Mouse (Mus musculus): ENCODE data around the gene Fam120b.

Fam120b gene

DNA sequence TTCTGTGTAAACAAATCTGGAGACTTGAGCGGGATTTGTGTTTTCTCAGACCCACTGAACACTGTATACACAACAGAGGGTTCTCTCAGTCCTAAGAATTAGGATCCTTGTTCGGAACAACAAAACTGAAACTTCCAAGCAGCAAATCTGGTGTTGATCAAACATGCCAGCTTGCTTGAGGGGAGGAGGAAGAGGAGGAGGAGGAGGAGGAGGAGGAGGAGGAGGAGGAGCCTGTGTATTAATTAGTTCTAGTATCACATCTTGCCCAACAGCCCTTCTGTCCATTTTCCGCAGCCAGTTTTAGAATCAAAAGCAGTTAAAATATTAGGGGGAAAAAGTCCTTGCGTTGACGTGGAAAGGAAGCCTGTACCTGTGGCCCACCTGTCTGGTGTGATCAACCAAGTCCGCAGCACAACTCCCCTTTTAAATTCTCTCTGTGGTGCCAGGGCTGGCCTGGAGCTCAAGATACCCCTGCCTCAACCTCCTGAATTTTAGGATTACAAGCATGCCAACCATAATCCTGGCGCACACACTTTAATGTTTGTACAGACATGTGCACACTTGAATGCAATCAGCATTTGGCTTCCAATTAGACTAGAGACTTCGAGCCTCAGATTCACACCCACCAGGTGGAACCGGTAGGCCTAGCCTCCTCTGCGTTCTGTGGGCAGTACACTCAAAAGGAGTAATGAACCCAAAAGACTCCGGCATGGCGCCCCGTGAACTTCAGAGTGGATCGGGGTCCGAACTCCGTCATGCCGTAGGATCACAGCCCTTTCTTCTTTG lies 16.1 kb upstream of the Fam120b start:
- DNase-seq (ENCODE audit: low spot score), result no peak

DNA sequence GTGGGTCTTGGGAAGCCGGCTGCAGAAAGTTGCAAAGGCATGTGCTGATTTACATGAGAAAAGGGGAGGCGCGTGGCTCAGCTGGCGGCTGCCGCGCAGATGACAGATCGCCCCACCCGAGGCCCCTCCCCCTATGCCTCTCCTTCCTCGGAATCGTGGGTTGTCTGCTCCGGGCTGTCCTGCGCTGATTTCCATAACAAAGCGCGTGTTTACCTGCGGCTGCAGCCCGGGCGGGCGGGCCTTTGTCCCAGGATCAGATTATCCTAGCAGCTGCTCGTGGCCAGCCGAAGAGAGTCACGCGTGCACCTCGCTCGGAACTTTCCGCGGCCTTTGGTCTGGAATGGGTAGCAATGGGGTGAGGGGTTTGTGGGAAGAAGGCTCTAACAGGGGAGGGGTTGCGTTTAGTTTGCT lies 15.4 kb upstream of the Fam120b start:
- peak; percentile 54 for DNase-seq (ENCODE audit: low spot score)

DNA sequence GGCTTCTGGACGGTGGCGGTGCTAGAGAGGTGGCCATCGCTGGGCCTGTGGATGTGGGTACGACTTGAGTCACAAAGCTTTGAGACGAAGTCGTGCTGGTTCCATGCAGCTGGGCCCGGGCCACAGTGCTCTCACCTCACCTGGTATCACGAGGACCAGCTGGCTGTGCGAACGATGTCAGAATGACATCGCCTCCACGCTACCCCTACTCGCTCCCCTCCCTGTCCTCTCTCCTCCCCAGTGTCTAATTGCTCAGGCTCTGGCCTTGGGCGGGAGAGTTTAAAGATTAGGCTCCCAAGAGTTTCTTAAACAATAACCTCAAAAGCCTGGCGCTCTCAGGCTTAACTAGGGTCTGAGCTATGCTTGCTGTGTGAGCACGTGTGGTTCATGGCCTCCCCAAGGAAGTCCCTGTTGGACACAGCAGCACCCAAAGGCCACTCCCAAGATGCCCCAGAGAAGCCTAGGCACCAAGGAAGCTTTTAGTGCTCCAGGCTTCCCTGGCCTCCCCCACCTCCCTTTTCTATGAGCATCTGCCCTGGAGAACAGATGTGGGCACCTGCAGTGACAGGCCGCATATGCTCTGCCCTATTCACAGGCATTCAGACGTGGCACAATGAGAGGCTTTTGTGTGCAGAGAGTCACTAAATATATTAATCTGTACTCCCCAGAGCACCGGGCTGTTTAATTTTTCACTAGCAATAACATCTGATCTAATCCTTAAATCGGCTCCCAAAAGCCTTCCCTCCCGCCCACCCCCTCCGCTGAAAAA lies 14.7 kb upstream of the Fam120b start:
- DNase-seq (ENCODE audit: low spot score), result no peak

DNA sequence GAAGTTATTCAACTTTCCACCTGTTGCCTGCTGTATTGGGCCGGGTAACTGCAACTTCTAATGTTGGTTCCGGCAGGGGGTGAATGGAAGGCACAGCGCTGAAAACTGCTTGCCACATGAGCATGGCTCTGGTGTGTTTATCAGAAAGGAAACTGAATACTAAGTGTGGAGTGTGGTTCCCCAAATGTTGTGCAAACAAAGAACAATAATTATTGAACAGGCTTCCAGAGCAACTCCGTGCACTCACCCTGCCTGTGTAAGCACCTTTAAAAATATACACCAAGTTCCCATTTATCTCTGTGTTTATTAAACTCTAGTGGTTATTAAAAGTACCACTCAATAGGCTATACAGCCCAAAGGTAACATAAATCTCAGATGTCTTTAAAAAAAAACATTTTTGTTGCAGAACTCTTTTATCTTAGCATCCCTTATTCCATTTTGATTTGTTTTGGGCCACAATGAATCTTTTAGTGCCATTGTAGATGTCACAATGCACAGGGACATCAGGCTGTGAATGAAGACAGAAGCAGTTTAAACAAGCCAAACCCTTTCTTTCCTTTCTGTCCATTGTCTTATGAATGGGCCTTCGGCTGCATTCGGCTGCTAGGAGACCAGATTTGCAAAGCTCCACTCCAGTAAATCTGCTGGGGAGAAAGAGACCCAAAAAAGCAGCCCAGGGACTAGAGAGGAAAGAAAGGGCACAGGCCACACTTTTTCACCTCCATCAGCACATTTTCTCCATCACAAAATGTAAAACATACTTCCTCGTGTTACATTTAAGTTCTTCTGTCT lies 13.9 kb upstream of the Fam120b start:
- no peak for DNase-seq (ENCODE audit: low spot score)

DNA sequence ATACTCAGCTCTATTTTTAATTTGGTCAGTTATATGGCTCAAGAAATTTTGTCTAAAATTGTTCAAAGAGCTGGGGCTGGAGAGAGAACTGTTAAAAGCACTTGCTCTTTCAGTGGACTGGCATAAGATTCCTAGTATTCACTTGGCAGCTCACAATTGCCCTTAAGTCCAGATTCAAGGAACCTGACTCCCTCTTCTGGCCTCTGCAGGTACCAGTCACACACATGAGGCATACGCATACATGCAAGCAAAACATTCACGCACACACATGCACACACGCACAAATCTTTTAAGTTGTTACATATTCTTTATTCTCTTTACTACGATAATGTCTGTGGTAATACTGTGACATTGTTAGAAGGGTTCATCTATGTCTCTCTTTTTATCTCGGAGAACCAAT lies 12.6 kb upstream of the Fam120b start:
- DNase-seq (ENCODE audit: low spot score), result no peak

DNA sequence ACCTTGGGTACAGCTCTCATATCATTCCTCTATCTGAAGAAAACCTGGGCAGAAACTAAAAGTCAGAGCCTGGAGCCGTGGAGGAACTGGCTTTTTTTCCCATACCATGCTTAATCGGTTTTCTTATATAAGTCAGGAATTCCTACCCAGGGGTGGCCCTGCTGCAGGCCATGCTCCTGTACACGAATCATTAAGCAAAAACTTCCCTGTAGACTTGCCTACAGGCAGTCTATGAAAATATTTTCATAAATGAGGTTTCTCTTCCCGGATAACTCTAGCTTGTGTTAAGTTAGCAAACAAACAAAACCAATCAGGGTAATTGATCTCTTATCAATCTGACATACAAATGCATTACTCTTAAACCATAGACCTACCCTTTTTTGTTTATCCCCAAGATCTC lies 7.1 kb upstream of the Fam120b start:
- peak; percentile 0 for DNase-seq (ENCODE audit: low spot score)

DNA sequence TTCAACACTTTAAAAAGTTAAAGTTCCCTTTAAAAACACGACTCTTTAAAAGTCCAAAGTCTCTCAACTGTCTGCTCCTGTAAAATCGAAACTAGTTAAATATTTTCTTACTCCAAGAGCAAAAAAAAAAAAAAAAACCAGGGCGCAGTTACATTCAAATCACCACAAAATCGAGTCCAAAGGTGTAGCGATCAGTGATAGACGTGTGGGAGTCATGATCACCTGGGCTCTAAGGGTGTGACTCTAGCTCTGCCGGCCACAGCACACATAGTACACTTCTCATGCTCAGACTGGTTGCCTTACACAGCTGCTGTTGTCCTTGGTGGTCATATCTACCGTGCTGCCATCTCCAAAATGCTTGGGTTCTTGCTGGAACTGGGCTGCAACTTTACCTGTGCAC lies 6.6 kb upstream of the Fam120b start:
- peak; percentile 10 for DNase-seq (ENCODE audit: low spot score)

DNA sequence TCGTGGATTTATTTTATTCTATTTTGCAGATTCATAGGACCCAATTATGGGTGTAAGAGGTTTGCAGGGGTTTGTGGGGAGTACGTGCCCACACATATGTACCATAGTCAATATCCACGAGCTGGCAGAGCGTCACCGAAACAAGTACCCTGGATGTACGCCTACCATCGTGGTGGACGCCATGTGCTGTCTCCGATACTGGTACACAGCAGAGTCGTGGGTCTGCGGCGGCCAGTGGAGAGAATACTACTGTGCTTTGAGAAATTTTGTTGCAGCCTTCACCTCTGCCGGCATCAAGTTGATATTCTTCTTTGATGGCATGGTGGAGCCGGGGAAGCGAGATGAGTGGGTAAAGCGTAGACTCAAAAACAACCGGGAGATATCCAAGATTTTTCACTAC lies 5.7 kb downstream of the Fam120b start:
- no peak for DNase-seq (ENCODE audit: low spot score)

DNA sequence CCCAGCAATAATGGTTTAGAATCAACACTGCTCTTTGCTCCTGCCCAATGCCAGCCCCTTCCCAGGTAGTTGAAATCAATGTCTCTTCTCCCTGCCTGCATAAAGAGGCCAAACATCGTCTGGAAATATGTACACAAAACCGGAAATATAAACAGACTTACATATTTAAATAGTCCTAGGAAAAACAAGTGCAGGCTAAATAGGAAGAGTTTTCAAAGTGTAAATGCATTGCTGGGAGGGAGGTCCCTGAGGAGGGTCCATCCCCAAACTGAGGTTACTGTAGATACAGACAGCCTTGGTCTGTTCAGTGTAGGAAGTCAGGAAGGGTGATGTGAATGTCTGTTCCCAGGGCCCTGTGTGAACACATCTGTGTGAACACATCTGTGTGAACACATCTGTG lies 10.6 kb downstream of the Fam120b start:
- peak; percentile 16 for DNase-seq (ENCODE audit: low spot score)

DNA sequence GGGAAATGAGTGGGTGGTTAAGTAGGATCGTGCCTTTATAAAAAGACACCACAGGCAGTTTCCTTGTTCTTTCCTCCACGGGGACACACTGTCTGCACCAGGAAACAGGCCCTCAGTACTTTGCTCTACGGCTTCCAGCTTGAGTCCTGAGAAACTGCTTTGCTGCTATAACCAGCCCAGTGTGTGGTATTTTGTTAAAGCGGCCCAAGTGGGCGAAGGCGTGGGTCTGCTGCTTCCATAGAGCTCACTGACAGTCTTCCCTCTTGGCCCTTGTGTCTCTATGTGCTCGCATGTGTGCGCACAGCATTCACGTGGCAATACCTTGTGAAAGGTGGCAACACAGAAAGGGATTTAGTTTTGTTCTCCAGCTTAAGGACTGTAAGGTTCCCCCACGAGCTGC lies 13.3 kb downstream of the Fam120b start:
- peak; percentile 32 for DNase-seq (ENCODE audit: low spot score)

DNA sequence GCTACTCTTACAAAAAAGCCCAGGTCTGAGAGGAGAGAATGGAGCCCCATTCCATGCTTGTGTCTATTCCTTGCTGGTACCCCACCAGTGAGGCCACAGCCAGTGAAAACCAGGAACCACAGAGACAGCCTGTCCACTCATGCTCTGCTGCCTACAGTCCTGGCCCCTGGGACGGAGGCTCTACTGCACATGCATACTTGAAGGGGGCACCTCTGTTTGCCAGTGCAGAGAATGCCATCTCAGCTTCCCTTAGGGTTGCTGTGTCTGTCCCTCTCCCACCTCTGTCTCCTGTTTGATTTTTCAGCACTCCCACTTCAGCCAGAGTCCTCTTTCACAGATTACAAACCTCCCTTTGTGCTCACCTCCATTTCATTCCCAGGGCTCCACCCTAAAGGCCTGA lies 14.9 kb downstream of the Fam120b start:
- peak; percentile 28 for DNase-seq (ENCODE audit: low spot score)

DNA sequence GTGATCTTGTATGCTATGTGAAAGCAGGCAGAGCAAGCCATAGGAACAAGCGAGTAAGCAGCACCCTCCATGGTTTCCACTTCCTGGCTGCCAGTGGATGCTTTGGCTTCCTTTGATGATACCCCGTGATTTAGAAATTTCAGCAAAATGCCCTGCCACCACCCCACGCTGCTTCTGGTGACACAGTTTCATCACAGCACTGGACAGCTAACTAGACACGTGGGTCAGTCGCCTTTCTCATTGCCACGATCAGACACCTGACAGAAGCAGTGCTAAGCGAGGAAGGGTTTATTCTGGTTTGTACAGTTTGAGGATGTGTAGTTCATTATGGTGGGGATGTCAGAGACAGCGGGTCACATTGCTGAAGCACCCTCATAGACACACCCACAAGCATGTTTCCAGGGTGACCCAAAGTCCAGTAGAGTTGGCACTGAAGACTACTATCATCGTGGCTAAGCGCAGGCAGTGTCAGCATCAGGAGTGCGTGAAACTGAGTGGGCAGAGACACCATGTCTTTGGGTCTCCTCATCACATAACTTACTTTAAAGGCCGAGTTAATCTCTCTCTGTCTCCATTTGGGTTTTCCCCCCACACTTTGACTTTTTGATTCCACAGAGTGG lies 20.7 kb downstream of the Fam120b start:
- no peak for DNase-seq (ENCODE audit: low spot score)

DNA sequence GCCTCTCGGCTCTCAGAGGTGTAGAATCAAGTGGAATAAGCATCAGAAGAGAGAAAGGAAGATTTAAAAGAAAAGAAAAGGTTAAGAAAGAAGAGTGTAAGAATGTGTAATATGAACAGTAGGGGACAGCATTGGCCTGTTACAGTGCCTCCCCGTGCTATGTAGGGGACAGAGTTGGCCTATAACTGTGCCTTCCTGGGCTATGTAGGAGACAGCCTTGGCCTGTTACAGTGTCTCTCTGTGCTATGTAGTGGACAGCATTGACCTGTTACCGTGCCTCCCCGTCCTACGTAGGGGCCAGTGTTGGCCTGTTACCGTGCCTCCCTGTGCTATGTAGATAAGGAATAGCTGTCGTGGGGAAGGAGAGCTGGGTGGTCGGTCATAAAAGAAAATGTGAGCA lies 23.5 kb downstream of the Fam120b start:
- no peak for DNase-seq (ENCODE audit: low spot score)

DNA sequence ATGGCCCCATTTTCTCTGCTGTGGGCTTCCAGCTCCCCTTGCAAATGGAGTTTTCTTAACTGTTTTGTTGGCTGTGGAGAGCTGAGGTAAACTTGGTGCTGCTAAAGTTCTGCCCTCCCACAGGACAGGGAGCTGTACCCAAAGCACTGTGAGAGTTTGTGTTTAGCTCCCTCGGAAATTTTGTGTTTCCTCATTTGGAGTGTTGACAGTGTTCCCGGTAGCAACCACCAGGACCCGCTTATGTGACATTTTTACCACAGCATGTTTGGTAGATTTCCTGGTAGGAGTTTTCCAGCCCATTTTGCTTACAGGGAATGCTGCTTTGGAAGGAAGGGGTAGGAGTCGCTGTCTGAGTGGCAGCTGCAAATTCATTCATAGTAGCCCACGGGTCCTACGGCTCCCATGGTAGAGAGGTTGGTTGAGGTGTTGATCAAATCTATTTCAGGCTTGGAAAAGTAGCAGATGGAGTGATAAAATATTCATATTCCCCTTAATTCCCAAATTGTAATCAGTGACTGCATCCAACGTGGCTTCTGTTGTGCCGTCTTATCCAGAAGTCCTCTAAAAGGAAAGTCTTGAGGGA lies 24.1 kb downstream of the Fam120b start:
- DNase-seq (ENCODE audit: low spot score), result no peak

DNA sequence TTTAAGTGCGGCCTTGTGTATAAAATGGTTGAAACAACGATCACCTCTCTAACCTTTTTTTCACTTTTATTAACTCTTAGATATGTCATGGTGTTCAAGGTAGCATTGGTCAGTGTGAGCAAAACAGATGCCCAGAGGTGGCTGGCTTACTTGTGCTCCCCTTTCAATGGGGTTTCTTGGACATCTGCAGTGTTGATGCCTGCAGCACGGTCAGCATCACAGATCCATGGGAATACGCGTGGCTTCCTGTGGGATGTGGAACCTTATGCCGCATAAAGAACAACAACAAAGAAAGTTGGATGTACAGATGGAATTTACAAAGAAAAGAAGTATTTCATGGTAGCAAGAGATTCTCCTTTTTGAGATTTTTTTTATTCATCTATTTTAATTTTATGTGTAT lies 25.4 kb downstream of the Fam120b start:
- DNase-seq (ENCODE audit: low spot score), result no peak

DNA sequence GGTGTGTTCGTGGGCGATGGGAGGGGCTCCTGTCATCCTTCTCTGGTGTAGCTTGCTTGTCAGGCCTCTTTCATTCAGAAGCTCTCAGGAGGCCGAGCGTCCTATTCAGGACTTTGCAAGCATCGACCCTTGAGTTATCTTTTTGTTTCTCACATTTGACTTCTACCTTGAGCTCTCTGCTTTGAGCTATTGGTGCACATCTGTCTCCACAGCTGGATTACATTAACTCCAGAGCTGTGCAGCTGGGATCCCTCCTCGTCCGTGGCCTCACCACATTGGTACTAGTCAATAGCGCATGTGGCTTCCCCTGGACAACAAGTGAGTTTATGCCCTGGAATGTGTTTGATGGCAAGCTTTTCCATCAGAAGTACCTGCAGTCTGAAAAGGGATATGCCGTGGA lies 26.7 kb downstream of the Fam120b start:
- no peak for DNase-seq (ENCODE audit: low spot score)

DNA sequence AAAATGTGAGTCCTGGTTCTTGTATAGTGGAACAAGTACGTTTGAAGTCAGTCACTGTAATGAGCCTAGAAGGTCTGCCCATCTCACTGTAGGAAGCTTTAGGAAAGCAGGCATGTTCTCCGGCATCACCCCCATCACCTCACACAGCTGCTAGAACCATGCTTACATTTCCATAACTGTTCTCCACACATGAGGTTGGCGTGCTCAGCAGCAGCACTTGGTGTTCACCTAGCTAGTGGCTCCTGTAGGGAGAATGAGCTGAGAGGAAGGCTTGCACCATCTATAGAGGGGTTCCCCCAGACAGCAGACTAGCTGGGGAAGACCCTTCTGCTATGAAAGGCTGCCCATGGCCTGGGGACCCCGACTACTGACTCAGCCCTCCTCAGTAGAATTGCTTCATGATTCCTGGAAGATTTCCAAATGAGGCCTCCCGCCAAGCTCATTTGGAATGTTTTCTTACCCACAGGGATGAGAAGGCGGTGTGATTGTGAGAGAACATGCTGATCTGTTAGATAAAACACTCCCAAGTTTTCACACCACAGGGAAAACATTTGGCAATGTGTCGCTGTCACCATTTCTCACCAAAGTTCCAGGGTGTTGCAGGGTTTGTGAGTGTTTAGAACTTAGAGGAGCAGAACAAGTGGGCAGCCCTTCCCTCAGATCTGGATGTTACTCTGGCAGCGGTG lies 27.2 kb downstream of the Fam120b start:
- DNase-seq (ENCODE audit: low spot score), result no peak

DNA sequence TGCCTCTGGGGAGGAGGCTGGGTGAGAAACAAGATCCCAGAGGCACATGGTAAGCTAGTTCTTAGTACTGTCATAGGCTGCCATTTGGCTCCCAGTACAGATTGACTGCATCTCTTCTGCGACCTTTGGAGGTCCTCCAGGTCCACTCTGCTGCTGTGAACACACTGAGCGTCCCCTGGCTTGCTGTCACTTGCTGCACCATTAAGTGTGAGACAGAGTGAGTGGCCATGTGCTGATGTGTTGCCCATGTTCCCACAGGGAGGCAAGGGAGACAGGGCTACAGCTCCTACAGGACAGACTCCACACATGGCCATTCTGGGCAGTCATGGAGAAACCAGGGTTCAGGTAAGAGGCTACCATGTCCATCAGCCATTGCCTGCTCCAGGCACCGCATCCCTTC lies 29.9 kb downstream of the Fam120b start:
- no peak for DNase-seq (ENCODE audit: low spot score)

DNA sequence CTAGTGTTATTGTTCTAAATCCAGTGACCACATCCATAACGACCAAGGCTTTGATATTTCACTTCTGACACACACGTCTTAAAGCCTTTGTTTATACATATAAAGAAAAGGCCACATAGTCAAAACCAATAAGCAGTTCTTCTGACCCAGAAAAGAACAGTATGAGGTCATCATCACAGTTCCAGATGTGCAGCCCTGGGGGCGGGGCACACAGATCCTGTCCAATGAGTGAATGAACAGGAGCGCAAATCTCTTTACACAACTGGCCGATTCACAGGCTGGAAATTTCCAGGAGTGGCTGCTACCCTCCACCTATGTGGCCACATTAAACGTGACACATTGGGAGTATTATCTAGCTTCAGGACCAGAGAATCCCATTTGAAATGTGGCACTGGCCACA lies 33.4 kb downstream of the Fam120b start:
- no peak for DNase-seq (ENCODE audit: low spot score)

DNA sequence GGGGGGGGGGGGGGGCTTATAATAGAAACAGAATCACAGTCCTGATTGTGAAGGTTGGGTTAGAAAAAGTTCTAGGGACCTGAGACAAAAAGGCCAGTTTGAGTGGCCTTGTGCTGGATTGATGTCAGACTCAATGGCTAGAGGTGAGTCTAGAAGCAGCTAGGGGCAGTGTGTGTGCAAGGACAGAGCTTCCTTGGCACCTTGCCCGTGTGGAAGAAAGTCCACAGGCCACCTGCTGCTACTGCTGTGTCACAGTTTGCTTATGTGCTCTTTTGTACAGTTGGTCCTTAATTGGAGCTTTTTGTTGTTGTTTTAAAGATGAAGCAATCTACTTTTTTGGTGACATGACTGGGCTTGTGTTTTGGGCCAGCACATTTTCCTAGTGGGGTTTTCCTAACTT lies 33.9 kb downstream of the Fam120b start:
- DNase-seq (ENCODE audit: low spot score), result no peak

DNA sequence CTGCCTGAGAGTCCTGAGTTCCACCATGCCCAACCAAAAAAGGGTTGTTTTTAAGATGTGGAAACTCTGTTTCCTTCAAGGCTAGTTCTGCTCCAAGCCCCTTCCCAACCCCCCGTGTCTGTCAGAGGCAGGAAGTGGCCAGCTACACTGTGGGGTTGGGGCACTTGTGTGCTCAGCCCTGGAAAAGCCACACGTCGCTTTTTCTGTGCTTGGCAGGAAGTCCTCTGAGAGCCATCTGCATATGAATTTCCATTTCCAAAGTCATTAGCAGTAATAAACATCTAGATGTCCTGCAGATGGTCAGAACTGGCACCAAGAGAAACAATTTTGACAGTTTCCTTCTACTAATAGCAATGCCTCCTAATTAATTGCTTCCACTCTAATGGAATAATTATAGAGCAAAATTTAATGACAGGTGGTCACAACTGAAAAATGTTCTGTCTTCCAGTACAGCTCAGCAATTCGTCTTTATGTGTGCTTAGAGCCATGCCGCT lies 35.1 kb downstream of the Fam120b start:
- no peak for DNase-seq (ENCODE audit: low spot score)

Data from testis, postnatal 10 days (tissue).